Mouse (Mus musculus) liver, adult 2 months (tissue): Measurements from ENCODE around the gene Adamts17.

Experiments used
- CTCF ChIP-seq: fragments of 200-500 bp; IDR thresholded peaks from 2 replicates; pipeline ENCODE4 v1.5.1; 2011; ENCODE audit warnings: low read depth, low read length, control low read depth
- POLR2A ChIP-seq: fragments of 200-500 bp; IDR thresholded peaks from 2 replicates; pipeline ENCODE4 v1.6.1; 2011; ENCODE audit warnings: low read length, control low read depth; ENCODE audit not compliant: insufficient read depth; ENCODE audit errors: extremely low read depth

DNA sequence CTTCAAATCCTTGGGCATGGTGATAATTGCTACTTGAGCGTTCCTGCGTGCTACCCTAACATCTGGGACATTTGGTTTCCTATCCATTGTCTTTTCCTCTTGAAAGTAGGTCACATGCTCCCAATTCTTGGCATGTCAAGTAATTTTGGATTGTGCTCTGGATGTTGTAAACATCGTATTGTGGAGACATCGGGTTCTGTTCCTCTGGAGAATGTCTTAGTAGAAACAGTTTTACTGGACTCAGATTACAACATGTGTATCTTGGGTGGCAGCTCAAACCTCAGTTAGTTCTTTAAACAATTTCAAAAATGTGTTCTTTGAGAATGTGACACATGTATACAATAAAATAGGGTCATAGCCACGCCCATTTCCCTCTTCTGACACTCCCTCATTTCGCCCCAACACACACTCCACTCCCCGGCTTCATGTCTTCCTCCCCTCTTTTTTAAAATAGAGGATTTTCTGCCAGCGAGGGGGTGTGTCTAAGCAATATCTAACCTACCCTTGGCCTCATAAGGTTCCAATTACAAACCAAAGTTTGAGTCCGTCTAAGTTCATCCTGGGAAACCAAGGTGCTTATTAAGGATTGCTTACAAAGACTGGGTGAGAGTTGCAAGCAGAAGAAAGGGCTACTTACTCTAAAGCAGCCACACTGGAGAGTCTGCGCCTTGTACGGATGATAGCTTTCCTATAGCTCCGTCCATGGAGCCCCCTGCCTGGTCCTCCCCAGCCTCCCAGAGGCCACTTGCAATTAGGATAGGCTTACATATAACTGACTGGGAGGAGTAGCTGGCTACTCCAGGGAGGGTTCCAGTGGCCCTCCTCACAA lies 18.9 kb downstream of the Adamts17 start:
- TF ChIP-seq POLR2A (no peak), CTCF (no peak)
